In the genomic region with DNA sequence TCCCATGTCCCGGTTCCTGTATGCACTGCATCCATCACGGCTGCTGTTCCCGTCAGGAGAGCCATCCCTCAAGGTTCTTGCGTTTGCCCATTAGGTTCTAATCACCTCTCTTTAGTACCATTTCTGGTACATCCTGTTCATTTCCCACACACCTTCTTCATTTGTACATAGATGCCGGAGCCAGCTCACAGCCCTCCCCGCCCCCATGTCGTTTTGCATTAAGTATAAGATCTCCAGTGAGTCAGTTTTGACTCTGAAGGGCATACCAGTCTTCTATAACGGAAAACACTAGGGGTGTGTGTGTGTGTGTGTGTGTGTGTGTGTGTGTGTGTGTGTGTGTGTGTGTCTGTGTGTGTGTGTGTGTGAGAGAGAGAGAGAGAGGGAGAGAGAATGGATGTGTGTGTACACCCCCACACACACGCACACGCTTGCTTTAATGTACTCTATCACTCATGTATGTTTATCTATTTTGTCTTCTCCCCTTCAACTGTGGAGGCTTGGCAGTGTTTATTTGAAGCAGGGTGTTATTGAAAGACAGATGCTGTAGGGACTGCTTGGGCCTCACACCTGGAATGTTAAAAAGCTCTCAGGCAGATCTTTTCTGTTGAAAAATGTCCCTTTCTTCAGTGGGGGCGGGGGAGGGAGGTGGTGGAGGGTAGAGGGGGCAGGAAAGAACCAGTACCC, we compare ENCODE assay signal across 14 mouse cellular contexts.
DNase-seq lines count a peak whose midpoint lies in the region; ATAC-seq and TF ChIP-seq lines count a peak whose summit lies in the region.
"Had no signal": no experiment of that assay in that cellular context is flagged by ENCODE, and none has a peak within 500 bp of the region (broad histone marks: within the 10 kb centered on the region; RNA-seq: fewer than 3 reads in every experiment).

No protein-coding gene starts in this region.

- no peaks in the 10 kb centered on the region for H3K36me3 ChIP-seq in hindbrain, embryonic 10.5 days
- H3K36me3 ChIP-seq in hindbrain, postnatal 0 days (ENCODE audit: insufficient read depth, low read length) = no peaks in the 10 kb centered on the region
- no peaks in the 10 kb centered on the region for H3K36me3 ChIP-seq in midbrain, embryonic 12.5 days
- H3K36me3 ChIP-seq in kidney, embryonic 14.5 days (ENCODE audit: control insufficient read depth, insufficient read depth, low read length) = no peaks in the 10 kb centered on the region

- H3K4me3 ChIP-seq in hindbrain, embryonic 10.5 days = no peak overlapping the region
- no peak overlapping the region for H3K4me3 ChIP-seq in hindbrain, postnatal 0 days (ENCODE audit: low read length)
- no peak overlapping the region for H3K4me3 ChIP-seq in midbrain, embryonic 12.5 days
- H3K4me3 ChIP-seq in kidney, embryonic 14.5 days (ENCODE audit: low read length) = no peak overlapping the region

- peaks cover 100% of the 10 kb centered on the region for H3K4me1 ChIP-seq in hindbrain, embryonic 10.5 days (replicated peaks)
- H3K4me1 ChIP-seq in hindbrain, postnatal 0 days (ENCODE audit: insufficient read depth, low read length) = peaks cover 5% of the 10 kb centered on the region; the same call in 1 of the 2 replicates
- H3K4me1 ChIP-seq in midbrain, embryonic 12.5 days = peaks cover 89% of the 10 kb centered on the region
- peaks cover 16% of the 10 kb centered on the region; the same call in 1 of the 2 replicates for H3K4me1 ChIP-seq in kidney, embryonic 14.5 days (ENCODE audit: control insufficient read depth, insufficient read depth, low read length)

- no peak overlapping the region for H3K4me2 ChIP-seq in hindbrain, postnatal 0 days (ENCODE audit: low read depth, low read length)
- H3K4me2 ChIP-seq in midbrain, embryonic 12.5 days (replicated peaks) = no peak overlapping the region
- no peak overlapping the region for H3K4me2 ChIP-seq in kidney, embryonic 14.5 days (replicated peaks; ENCODE audit: low read depth, low read length)

- WGBS in hindbrain, embryonic 10.5 days = 79% methylated on average over 11 of the region's 11 CpGs
- WGBS in hindbrain, postnatal 0 days = 71% methylated on average over 11 of the region's 11 CpGs
- WGBS in midbrain, embryonic 12.5 days = 73% methylated on average over 11 of the region's 11 CpGs
- 59% methylated on average over 11 of the region's 11 CpGs for WGBS in kidney, embryonic 14.5 days

- ATAC-seq in hindbrain, postnatal 0 days = no peak
- ATAC-seq in midbrain, embryonic 12.5 days (ENCODE audit: low FRiP score, low read depth) = no peak
- no peak for ATAC-seq in kidney, embryonic 14.5 days (ENCODE audit: low FRiP score, low TSS enrichment)

- peak overlapping the region; percentile 47; the same call in 1 of the 2 replicates for H3K27ac ChIP-seq in hindbrain, embryonic 10.5 days
- H3K27ac ChIP-seq in hindbrain, postnatal 0 days = no peak overlapping the region
- peak overlapping the region; percentile 27 for H3K27ac ChIP-seq in midbrain, embryonic 12.5 days (replicated peaks)
- H3K27ac ChIP-seq in kidney, embryonic 14.5 days (ENCODE audit: low read depth, low read length) = no peak overlapping the region

- no peak overlapping the region for H3K9ac ChIP-seq in hindbrain, postnatal 0 days (replicated peaks; ENCODE audit: low read length)
- no peak overlapping the region for H3K9ac ChIP-seq in midbrain, embryonic 12.5 days (replicated peaks)
- no peak overlapping the region for H3K9ac ChIP-seq in kidney, embryonic 14.5 days (ENCODE audit: low read depth, low read length)

- no peaks in the 10 kb centered on the region for H3K27me3 ChIP-seq in hindbrain, embryonic 10.5 days (ENCODE audit: insufficient read depth, poor library complexity, severe bottlenecking)
- H3K27me3 ChIP-seq in hindbrain, postnatal 0 days (ENCODE audit: insufficient read depth, low read length) = no peaks in the 10 kb centered on the region
- H3K27me3 ChIP-seq in midbrain, embryonic 12.5 days = peaks cover 14% of the 10 kb centered on the region; the same call in 1 of the 2 replicates
- H3K27me3 ChIP-seq in kidney, embryonic 14.5 days (ENCODE audit: control insufficient read depth, insufficient read depth, low read length) = no peaks in the 10 kb centered on the region

- TF ChIP-seq CTCF in hindbrain, postnatal 0 days (IDR thresholded peaks at IDR 0.05; ENCODE audit: low read depth) = no peak

- H3K9me3 ChIP-seq in hindbrain, embryonic 10.5 days = no peaks in the 10 kb centered on the region
- H3K9me3 ChIP-seq in hindbrain, postnatal 0 days (ENCODE audit: low read length) = no peaks in the 10 kb centered on the region
- H3K9me3 ChIP-seq in midbrain, embryonic 12.5 days = no peaks in the 10 kb centered on the region
- no peaks in the 10 kb centered on the region for H3K9me3 ChIP-seq in kidney, embryonic 14.5 days (ENCODE audit: control insufficient read depth, low read length)

- DNase-seq in hindbrain, embryonic 10.5 days (ENCODE audit: low spot score) = no peak
- DNase-seq in hindbrain, postnatal 0 days (ENCODE audit: low spot score) = no peak
- DNase-seq in thymus, postnatal 0 days (ENCODE audit: low spot score) = peak; percentile 46
- DNase-seq in thymus, adult 18-20 months = no peak
- DNase-seq in left cerebral cortex, adult 18-20 months (ENCODE audit: low spot score in 2 of 2) = no peak
- no peak for DNase-seq in layer of hippocampus, postnatal 25 days (ENCODE audit: extremely low spot score in 1 of 2, low spot score in 1 of 2)
- DNase-seq: cerebellum, adult 18-20 months; embryo, embryonic 11 days; gastrocnemius, postnatal 10 days; kidney, adult 8-10 months; left cerebral cortex, postnatal 4 days; lung, adult 18-20 months had no signal

Comparison
In these comparisons a context has a peak if more than half of its experiments do, and no peak if none do; other contexts are left out.
1. H3K27ac ChIP-seq: peak in hindbrain, embryonic 10.5 days (single experiment) and midbrain, embryonic 12.5 days (single experiment); none in hindbrain, postnatal 0 days (single experiment) and kidney, embryonic 14.5 days (single experiment).